Mouse (Mus musculus): ENCODE measurements around the gene Snx30.
A peak's percentile ranks its signal among the peaks of the same experiment; 100 is the strongest.

Gene Snx30

GRCm38 (mm10) chr4:59805181-59805967 lies at the start of gene Snx30:
Snx30 (plus strand) TSS chr4:59805840.
- DNase-seq (ENCODE audit: extremely low read depth, low read depth): no peak

- peak; percentile 36 for DNase-seq (ENCODE audit: extremely low read depth, low read depth)
Measured at GRCm38 (mm10) chr4:59756332-59757082, 49.1 kb upstream of the Snx30 start.

GRCm38 (mm10) chr4:59757452-59758435 lies 47.9 kb upstream of the Snx30 start:
- DNase-seq (ENCODE audit: extremely low read depth, low read depth): no peak

- DNase-seq (ENCODE audit: extremely low read depth, low read depth): no peak
Measured at GRCm38 (mm10) chr4:59760016-59760415, 45.6 kb upstream of the Snx30 start.

GRCm38 (mm10) chr4:59760636-59761364 lies 44.8 kb upstream of the Snx30 start:
- DNase-seq (ENCODE audit: extremely low read depth, low read depth): no peak

GRCm38 (mm10) chr4:59761365-59761729 lies 44.3 kb upstream of the Snx30 start:
- DNase-seq (ENCODE audit: extremely low read depth, low read depth): no peak

- no peak for DNase-seq (ENCODE audit: extremely low read depth, low read depth)
Measured at GRCm38 (mm10) chr4:59764950-59765349, 40.7 kb upstream of the Snx30 start.

GRCm38 (mm10) chr4:59765385-59766005 lies 40.1 kb upstream of the Snx30 start:
- no peak for DNase-seq (ENCODE audit: extremely low read depth, low read depth)

GRCm38 (mm10) chr4:59767717-59768116 lies 37.9 kb upstream of the Snx30 start:
- peak; percentile 49 for DNase-seq (ENCODE audit: extremely low read depth, low read depth)

- no peak for DNase-seq (ENCODE audit: extremely low read depth, low read depth)
Measured at GRCm38 (mm10) chr4:59772171-59772879, 33.3 kb upstream of the Snx30 start.

- no peak for DNase-seq (ENCODE audit: extremely low read depth, low read depth)
Measured at GRCm38 (mm10) chr4:59777828-59778227, 27.8 kb upstream of the Snx30 start.

- DNase-seq (ENCODE audit: extremely low read depth, low read depth): no peak
Measured at GRCm38 (mm10) chr4:59780568-59780967, 25.1 kb upstream of the Snx30 start.

- DNase-seq (ENCODE audit: extremely low read depth, low read depth): no peak
Measured at GRCm38 (mm10) chr4:59782853-59783684, 22.6 kb upstream of the Snx30 start.

- peak; percentile 97 for DNase-seq (ENCODE audit: extremely low read depth, low read depth)
Measured at GRCm38 (mm10) chr4:59783685-59784279, 21.9 kb upstream of the Snx30 start.

- no peak for DNase-seq (ENCODE audit: extremely low read depth, low read depth)
Measured at GRCm38 (mm10) chr4:59785412-59785811, 20.2 kb upstream of the Snx30 start.

- no peak for DNase-seq (ENCODE audit: extremely low read depth, low read depth)
Measured at GRCm38 (mm10) chr4:59786661-59787060, 19.0 kb upstream of the Snx30 start.

GRCm38 (mm10) chr4:59787126-59787525 lies 18.5 kb upstream of the Snx30 start:
- DNase-seq (ENCODE audit: extremely low read depth, low read depth): no peak

- DNase-seq (ENCODE audit: extremely low read depth, low read depth): no peak
Measured at GRCm38 (mm10) chr4:59789015-59789414, 16.6 kb upstream of the Snx30 start.
